Mouse (Mus musculus) megakaryocyte, embryonic 14.5 days (primary cell): Measurements from ENCODE around the gene Ptpre. TPM values are rescaled to one million over a fixed set of nuclear protein-coding genes. Genes with fewer than 3 reads are reported as not detected.
"Not testable (repeated sequence)": the region's sequence is repeated elsewhere in the genome, so short reads cannot be mapped to it uniquely, and the experiment has no call there.

Experiments used
- H3K27me3 ChIP-seq: replicated peaks from 2 replicates; pipeline ENCODE3; 2012; ENCODE audit warnings: inconsistent platforms
- H3K36me3 ChIP-seq: replicated peaks from 2 replicates; pipeline ENCODE3; 2012; ENCODE audit warnings: low read length, inconsistent platforms, mixed read lengths
- H3K4me1 ChIP-seq: 2 replicates; pipeline ENCODE4 v1.6.1; 2012; ENCODE audit warnings: inconsistent platforms
- H3K4me3 ChIP-seq: replicated peaks from 2 replicates; pipeline ENCODE3; 2012; ENCODE audit warnings: moderate library complexity, mild to moderate bottlenecking, inconsistent platforms
- H3K9me3 ChIP-seq: 2 replicates; pipeline ENCODE4 v1.6.1; 2012; ENCODE audit warnings: inconsistent platforms
- FLI1 ChIP-seq: IDR thresholded peaks from 2 replicates; pipeline ENCODE4 v1.6.1; 2012; ENCODE audit warnings: low read length, inconsistent platforms, mixed read lengths
- GATA1 ChIP-seq: IDR thresholded peaks from 3 replicates; pipeline ENCODE4 v1.6.1; 2012; ENCODE audit warnings: mixed read lengths, low read length, inconsistent platforms, borderline replicate concordance
- polyA plus RNA-seq: library from polyadenylated mRNA; stranded (reverse); fragments of >175 nt; gene quantifications from 2 replicates; pipeline ENCODE4 v1.2.3, GENCODE M21; 2012; ENCODE audit warnings: low replicate concordance; ENCODE audit not compliant: insufficient read depth

Gene Ptpre
- polyA plus RNA-seq, 1 experiment = 7.7 TPM

DNA sequence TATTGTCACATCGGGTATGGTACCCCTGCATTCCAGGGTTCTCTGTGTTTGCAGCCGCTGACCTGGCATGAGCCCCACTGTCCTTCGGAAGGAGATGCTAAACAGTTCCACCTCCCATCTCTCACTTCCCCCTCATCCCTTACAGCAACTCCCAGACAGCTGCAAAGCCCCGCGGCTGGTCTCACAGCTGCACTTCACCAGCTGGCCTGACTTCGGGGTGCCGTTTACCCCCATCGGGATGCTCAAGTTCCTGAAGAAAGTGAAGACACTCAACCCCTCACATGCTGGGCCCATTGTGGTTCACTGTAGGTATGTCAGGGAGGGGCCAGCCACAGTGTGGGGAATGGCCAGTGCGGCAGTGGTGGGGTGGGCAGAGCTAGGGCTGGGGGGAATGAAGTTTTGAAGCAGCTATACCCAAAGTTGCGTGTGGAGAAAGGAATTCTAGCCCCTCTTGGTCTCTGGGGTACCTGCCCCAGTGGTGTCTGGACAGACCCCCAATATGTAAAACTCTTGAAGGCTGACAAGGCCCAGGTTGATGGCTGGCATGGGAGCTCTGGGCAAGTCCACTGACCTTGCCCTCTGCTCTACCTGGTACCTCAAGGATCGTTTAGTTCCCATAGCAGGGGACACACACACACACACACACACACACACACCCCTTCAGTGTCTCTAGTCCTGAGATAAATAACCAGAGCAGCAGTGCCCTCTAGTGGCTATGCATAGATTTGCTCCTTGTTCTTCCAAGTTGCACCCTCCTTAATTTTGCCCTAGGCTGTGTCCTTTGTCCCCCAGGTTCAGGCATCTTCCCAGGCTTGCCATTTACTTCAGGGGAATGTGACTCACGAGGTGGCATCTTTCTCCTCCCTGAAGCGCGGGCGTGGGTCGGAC, 131.8 kb downstream of the Ptpre start:
- no peaks in the 10 kb centered on the region for H3K27me3 ChIP-seq
- H3K4me3 ChIP-seq = no peak overlapping the region
- peaks cover 100% of the 10 kb centered on the region for H3K36me3 ChIP-seq
- no peaks in the 10 kb centered on the region for H3K9me3 ChIP-seq
- H3K4me1 ChIP-seq = peaks cover 48% of the 10 kb centered on the region
- TF ChIP-seq GATA1 (no peak), FLI1 (no peak)

DNA sequence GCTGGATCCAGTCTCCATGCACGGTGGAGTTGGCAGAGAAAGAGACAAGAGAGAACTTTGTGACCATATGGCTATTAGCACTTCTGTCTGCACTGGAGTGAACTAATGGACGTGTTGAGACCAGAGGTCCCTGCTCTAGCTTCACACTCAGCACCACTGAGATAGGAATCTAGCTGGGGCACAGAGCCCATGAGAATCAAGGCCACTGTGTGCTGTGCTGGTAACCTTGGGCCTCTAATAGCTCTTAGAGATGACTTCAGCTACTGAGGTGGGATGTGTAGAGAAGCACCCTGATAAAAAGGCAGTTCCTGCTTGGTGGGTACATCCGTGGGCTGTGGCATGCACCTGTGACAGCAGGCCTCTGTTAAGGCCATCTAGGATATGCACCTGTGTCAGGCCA, 136.3 kb downstream of the Ptpre start:
- no peak overlapping the region for H3K4me3 ChIP-seq
- no peaks in the 10 kb centered on the region for H3K9me3 ChIP-seq
- TF ChIP-seq GATA1 (no peak), FLI1 (no peak)
- peaks cover 100% of the 10 kb centered on the region for H3K36me3 ChIP-seq
- H3K27me3 ChIP-seq = no peaks in the 10 kb centered on the region
- peaks cover 6% of the 10 kb centered on the region for H3K4me1 ChIP-seq

- Histone ChIP-seq H3K4me3 (no peak overlapping the region), H3K9me3 (no peaks in the 10 kb centered on the region), H3K36me3 (peaks cover 100% of the 10 kb centered on the region), H3K27me3 (no peaks in the 10 kb centered on the region), H3K4me1 (no peaks in the 10 kb centered on the region; the same call in 1 of the 2 replicates)
- TF ChIP-seq FLI1 (no peak), GATA1 (no peak)
Observed at GRCm38 (mm10) chr7:135676722-135677121, 139.4 kb downstream of the Ptpre start.

DNA sequence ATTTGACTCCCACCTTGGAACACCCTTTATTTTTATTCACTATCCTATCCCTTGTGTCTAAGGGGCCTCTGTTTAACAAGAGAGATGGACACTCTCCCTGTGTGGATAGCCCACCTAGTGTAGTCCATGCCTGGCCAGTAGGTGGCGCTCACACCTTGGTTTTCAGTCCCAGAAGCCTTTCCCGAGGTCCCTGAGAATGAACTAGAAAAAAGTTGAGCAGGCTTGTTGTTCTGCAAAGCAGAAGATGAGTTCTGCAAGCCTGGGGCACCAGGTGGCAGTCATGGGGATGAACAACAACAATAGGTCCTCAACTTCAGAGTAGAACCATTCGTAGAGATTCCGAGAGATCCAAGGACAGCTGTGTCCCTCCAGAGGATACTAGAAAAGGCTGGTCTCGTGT, 143.1 kb downstream of the Ptpre start:
- TF ChIP-seq GATA1 = no peak
- no peak for TF ChIP-seq FLI1
- Histone ChIP-seq H3K36me3 (peaks cover 100% of the 10 kb centered on the region), H3K4me1 (peaks cover 6% of the 10 kb centered on the region; the same call in 1 of the 2 replicates), H3K27me3 (no peaks in the 10 kb centered on the region), H3K4me3 (no peak overlapping the region), H3K9me3 (no peaks in the 10 kb centered on the region)

GRCm38 (mm10) chr7:135684098-135684497, 146.8 kb downstream of the Ptpre start:
- not testable (repeated sequence) for H3K9me3 ChIP-seq, H3K27me3 ChIP-seq, H3K4me3 ChIP-seq
- Histone ChIP-seq H3K4me1 (peaks cover 14% of the 10 kb centered on the region), H3K36me3 (peaks cover 97% of the 10 kb centered on the region)

GRCm38 (mm10) chr7:135684938-135685337, 147.7 kb downstream of the Ptpre start:
- H3K4me3 ChIP-seq = no peak overlapping the region
- H3K27me3 ChIP-seq = no peaks in the 10 kb centered on the region
- peaks cover 19% of the 10 kb centered on the region for H3K4me1 ChIP-seq
- no peaks in the 10 kb centered on the region for H3K9me3 ChIP-seq
- TF ChIP-seq FLI1 (no peak), GATA1 (no peak)
- H3K36me3 ChIP-seq = peaks cover 96% of the 10 kb centered on the region

GRCm38 (mm10) chr7:135689396-135689795, 152.1 kb downstream of the Ptpre start:
- H3K36me3 ChIP-seq = peaks cover 96% of the 10 kb centered on the region
- peaks cover 17% of the 10 kb centered on the region for H3K4me1 ChIP-seq
- TF ChIP-seq GATA1 (no peak), FLI1 (no peak)

GRCm38 (mm10) chr7:135691941-135692340, 154.7 kb downstream of the Ptpre start:
- H3K36me3 ChIP-seq = peaks cover 89% of the 10 kb centered on the region
- TF ChIP-seq FLI1 (no peak), GATA1 (no peak)
- no peak overlapping the region for H3K4me3 ChIP-seq
- H3K4me1 ChIP-seq = peaks cover 23% of the 10 kb centered on the region
- H3K9me3 ChIP-seq = no peaks in the 10 kb centered on the region
- no peaks in the 10 kb centered on the region for H3K27me3 ChIP-seq

More at GRCm38 (mm10) chr7:135689396-135689795, 152.1 kb downstream of the Ptpre start:
- no peaks in the 10 kb centered on the region for H3K9me3 ChIP-seq
- H3K4me3 ChIP-seq = no peak overlapping the region
- H3K27me3 ChIP-seq = no peaks in the 10 kb centered on the region

- peaks cover 15% of the 10 kb centered on the region for H3K4me1 ChIP-seq
- H3K27me3 ChIP-seq = no peaks in the 10 kb centered on the region
- peaks cover 90% of the 10 kb centered on the region for H3K36me3 ChIP-seq
- no peak overlapping the region for H3K4me3 ChIP-seq
- no peak for TF ChIP-seq GATA1
- no peak for TF ChIP-seq FLI1
- H3K9me3 ChIP-seq = no peaks in the 10 kb centered on the region
Observed at GRCm38 (mm10) chr7:135694130-135694529, 156.8 kb downstream of the Ptpre start.

DNA sequence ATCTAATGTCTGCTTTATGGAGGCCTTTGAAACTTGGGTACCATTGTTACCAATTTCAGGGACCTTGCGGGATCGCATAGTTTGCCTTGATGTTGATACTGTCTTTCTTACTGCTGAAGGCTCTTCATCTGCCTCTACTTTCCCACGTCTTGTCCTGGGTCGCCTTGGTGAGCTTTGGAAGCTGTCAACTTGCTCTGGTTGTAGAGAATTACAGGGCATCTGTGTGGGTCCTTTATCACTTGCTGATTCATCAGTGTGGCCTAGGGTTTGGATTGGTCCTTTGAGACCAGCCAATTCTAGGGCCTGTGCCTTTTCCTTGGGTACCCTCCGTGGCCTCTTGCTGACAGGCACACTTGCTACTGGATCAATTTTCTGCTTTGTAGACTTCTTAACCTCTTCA, 157.5 kb downstream of the Ptpre start:
- TF ChIP-seq GATA1 = no peak
- no peak for TF ChIP-seq FLI1

DNA sequence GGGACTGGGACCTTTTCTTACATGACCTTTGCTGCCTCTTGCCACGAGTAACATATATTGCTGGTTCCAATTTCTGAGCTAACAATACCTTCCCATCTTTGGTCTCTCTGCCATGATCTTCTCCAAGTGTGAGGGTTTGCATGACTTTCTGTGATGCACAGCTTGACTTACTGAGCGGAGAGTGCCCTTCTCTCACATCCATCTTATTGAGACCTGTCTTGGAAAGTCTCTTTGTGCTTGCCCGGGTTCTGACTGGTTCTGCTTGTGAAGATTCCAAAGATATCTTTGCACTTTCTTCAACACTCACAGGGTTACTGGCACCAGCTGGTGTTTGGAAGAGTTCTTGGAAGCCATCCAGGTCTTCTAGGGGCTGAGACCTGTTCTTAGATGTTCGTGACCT, 158.8 kb downstream of the Ptpre start:
- Histone ChIP-seq H3K36me3 (peaks cover 90% of the 10 kb centered on the region), H3K27me3 (no peaks in the 10 kb centered on the region), H3K4me3 (no peak overlapping the region), H3K9me3 (no peaks in the 10 kb centered on the region), H3K4me1 (peaks cover 10% of the 10 kb centered on the region)
- no peak for TF ChIP-seq FLI1
- no peak for TF ChIP-seq GATA1

More for the DNA sequence above, 157.5 kb downstream of the Ptpre start:
- Histone ChIP-seq H3K4me1 (peaks cover 10% of the 10 kb centered on the region), H3K36me3 (peaks cover 88% of the 10 kb centered on the region), H3K27me3 (no peaks in the 10 kb centered on the region), H3K9me3 (no peaks in the 10 kb centered on the region), H3K4me3 (no peak overlapping the region)

DNA sequence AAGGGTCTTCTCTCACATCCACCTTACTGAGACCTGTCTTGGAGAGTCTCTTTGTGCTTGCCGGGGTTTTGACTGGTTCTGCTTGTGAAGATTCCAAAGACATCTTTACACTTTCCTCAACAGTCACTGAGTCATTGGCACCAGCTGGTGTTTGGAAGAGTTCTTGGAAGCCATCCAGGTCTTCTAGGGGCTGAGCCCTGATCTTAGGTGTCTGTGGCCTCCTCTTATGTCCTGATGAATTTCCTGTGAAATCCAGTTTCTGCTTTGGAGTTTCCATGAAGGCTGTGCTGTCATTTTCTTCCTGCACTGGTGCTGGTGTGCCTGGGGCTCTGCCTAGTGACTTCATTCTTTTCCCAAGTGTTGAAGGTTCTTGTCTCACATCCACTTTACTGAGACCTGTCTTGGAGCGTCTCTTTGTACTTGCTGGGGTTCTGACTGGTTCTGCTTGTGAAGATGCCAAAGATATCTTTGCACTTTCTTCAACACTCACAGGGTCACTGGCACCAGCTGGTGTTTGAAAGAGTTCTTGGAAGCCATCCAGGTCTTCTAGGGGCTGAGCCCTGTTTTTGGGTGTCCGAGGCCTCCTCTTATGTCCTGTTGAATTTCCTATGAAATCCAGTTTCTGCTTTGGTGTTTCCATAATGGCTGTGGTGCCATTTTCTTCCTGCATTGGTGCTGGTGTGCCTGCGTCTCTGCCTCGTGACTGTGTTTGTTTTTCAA, 159.9 kb downstream of the Ptpre start:
- not testable (repeated sequence) for H3K9me3 ChIP-seq, H3K4me3 ChIP-seq, H3K27me3 ChIP-seq
- peaks cover 10% of the 10 kb centered on the region for H3K4me1 ChIP-seq
- peaks cover 90% of the 10 kb centered on the region for H3K36me3 ChIP-seq
